Mouse (Mus musculus) c-Kit-positive CD71-negative TER-119-negative erythroid progenitor cells, embryonic 14.5 days (primary cell): ENCODE measurements at regions not wholly inside any gene's neighbourhood (a gene's known extent, or its start where the extent isn't known, plus 50 kb on each side); places are given as distances from the start of the nearest gene placed in this dataset.

Source experiments
- DNase-seq: peaks from one replicate; pipeline ENCODE4 v3.0.0-alpha.2; 2013; ENCODE audit warnings: low read depth

GRCm38 (mm10) chr5:120251697-120252401 lies 135.6 kb downstream of the Rbm19 start:
- peak; percentile 8 for DNase-seq

- DNase-seq, result peak; percentile 8
Observed at GRCm38 (mm10) chr5:120252551-120252950, 136.3 kb downstream of the Rbm19 start.

DNA sequence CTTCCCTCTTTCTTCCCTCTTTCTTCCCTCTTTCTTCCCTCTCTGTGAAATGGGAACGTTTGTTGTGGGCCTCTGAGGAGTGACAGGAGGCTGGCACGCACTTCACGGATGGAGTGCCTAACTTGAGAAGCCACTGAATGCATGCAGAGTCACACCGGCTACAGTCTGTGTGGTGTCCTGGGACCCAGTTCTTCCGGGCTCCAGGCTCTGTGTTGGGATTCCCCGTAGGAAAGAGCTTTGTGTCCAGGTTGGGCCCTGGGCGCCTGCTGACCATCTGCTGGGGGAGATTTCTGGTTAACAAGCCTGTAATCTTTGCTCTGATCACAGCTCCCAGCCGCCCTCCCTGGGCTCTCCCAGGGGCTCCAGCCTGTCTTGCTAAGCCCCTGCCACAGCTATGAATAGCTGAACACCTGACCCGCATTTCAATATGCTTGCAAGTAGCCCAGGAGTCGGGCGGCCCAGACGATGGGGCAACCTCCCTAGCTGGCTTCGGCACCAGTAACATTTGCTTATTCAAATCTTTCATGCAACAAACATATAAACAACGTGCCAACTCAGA lies 146.5 kb downstream of the Rbm19 start:
- DNase-seq, result no peak

DNA sequence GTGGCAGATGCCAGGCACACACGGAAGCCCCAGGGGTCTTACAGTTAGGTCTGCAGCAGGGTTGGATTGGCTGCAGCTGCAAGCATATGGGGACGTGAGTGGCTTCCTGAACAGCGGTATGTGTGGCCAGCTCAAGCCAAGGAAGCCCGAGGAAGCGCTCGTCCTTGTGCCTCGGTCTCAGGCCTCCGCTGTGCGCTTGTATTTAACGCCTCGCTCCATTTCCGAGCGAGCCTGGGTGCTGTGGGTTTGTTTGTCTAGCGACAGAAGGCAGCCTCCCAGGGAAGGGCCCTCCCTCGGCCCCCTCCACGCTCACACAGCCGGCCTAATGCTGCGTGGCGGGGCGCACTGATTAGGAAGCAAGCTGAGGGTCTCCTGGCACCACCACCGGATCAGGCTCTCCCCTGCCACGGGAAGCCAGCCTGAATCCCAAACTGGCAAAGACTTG lies 153.2 kb downstream of the Rbm19 start:
- no peak for DNase-seq

DNA sequence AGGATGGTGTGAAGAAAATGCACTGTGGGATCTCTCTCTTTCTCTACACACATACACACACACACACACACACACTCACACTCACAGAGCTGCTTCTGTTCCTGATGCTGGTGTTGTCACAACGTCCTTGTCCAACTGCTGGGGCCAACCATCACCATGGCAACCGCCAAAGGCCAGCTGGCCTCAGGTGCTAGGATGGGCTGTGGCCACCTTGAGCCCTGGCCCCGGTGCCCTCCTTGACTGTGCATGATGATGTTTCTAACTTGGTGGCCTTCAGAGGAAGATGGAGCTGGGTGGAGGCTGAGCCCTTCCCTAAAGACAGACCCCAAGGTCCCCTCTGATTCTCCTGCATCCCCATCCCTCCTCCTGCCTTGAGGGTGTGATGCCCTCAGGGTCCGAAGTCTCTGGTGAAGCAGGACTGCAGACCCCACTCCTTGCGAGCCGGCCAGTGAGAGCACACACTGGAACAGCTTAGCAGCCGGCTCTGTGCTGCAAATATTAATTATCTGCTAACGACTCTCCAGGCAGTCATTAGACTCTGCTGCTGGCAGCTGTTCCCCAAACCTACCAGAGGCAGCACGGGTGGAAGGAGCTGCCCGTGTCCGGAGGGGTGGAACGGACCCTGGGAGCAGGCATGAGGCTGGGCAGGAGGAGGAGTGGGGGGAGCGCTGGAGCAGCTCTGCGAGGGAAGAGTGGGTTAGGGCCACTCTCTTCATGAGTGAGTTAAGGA lies 154.8 kb downstream of the Rbm19 start:
- DNase-seq, result no peak

DNA sequence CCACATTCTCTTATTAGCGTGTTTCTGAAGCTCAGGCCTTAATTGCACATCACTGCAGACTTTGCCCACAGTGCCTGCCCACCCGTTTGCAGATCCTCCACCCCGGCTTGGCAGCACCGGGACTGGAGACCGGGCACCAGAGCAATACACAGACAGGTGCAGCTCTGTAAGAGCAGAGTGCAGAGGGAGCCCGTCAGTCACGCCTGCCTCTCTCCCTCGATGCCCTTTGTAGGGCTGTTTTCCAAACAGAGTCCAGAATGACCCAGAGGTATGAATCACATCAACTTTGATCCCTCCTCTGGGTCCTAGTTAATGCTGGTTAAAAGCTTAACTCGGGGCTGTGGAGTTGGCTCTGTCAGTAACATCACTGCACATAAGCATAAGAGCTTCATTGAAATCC lies 155.3 kb upstream of the Lhx5 start:
- DNase-seq, result no peak

DNA sequence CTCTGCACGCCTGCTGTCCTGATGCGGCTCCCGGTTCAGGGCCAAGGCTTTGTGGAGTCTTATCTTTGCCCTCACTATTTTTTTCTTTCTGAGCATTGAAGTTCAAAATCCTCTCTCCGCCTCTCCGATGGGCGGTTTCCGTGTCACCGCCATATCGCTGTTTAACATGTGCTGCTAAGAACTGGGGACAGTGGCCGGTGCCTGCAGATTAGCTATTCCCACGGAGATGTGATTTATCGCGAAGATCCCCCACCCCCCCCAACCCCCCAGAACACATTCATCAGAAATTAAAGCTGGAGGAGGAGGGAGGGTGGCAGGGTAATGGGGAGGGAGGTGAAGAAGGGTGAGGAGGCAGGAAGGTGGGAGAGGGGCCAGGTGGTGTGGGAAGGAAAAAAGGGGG lies 151.2 kb upstream of the Lhx5 start:
- no peak for DNase-seq

DNA sequence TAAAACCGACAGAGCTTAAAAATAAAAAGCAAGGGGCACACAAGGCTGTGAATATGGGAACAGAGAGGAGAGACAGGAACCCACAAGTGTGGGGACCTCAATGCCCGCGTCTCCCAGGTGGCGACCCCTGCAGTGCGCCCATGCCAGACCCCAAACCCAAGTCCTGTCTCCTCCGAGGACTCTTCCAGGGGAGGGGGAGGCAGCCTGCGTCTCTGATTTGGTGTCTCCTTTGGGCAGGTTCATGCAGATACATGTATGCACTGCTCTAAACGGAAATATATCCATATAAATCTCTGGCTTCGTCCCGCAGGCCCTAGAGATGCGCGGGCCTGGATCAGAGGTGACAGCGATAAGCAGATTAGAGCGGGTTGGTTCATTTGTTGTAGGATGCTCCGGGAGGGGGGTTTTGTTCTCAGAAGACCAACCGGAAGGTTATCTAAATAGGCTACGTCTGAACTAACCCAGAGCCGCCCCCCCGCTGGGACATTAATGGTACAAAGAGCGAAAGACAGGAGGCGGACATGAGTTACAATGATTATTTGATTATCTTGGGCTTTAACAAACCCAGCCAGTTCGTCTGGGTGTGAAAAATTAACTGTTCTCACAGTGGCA lies 150.4 kb upstream of the Lhx5 start:
- no peak for DNase-seq

- no peak for DNase-seq
Observed at GRCm38 (mm10) chr5:120281840-120282565, 149.5 kb upstream of the Lhx5 start.

DNA sequence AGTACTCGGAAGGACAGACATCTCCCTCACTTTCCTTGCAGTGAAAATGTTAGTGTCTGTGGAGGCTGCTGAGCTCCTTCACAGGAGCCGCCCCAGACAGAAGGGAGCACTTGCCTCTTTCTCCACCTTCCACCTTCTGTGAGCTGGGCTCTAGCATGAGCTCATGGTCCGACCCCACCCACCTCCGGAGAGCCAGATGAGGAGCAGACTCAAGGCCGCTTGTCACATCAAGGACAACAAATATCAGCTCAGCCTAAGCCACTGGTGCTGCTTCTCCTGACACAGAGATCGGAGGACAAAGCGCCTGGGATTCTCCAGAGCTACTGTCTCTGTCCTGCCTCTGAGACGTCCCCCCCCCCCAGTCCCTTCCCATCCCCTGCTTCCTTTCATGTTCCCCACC lies 146.9 kb upstream of the Lhx5 start:
- DNase-seq, result no peak

DNA sequence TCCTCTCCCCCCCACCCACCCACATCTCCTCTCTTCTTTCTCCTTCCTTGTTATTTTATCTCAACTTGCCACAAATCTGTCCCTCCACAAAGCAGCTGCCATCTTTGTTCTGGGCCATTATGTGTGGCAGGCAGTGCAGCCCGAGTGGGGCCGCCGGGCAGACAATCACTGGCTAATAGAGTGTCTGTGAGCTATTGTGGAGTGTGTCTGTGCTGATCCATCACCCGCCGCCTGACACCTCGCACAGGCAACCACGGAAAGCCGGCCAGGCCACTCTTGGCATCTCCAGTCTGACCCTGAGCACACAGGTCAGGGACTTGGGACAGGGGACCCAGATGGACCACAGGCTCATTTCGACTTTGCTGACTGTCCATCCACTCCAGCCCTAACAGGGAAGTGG lies 146.5 kb upstream of the Lhx5 start:
- DNase-seq, result no peak

DNA sequence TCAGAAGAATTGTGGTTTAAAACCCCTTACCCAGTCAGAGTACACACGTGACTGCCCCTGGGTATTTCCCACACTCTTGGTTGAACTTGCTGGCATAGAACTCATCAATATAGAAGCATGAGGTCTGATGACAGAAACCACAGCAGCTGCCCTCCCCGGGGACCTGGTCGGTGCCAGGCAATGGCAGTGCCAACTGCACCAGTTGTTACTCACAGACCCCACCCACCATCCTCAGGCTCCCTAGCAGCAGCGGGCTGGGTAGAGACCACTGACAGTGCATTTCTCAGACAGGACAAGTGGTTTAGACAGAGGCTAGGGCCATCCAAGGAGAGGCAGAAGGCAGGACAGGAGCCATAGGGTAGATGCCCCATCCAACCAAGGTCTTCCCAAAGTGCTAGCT lies 144.7 kb upstream of the Lhx5 start:
- no peak for DNase-seq

- DNase-seq, result no peak
Observed at GRCm38 (mm10) chr5:120288036-120288684, 143.3 kb upstream of the Lhx5 start.

- no peak for DNase-seq
Observed at GRCm38 (mm10) chr5:120294526-120295078, 136.9 kb upstream of the Lhx5 start.

DNA sequence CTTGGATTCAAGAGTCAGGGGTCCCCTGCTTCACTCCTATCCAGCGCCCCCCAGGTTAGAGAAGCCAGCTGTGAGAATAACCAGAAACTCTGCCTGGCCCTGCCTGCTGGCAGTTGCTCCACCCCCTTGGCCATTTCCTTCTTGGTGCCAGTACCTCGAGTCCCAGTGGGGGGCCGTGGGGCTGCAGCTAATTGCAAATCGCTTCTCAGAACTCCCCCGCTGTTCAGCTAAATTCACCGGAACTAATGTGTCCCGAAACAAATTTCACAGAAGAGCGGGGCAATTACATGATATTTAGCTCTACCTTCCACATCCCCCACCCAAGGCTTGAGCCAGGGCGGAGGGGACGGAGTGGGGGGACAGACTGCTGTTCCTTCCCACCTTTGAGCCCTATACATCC lies 134.3 kb upstream of the Lhx5 start:
- DNase-seq, result no peak

DNA sequence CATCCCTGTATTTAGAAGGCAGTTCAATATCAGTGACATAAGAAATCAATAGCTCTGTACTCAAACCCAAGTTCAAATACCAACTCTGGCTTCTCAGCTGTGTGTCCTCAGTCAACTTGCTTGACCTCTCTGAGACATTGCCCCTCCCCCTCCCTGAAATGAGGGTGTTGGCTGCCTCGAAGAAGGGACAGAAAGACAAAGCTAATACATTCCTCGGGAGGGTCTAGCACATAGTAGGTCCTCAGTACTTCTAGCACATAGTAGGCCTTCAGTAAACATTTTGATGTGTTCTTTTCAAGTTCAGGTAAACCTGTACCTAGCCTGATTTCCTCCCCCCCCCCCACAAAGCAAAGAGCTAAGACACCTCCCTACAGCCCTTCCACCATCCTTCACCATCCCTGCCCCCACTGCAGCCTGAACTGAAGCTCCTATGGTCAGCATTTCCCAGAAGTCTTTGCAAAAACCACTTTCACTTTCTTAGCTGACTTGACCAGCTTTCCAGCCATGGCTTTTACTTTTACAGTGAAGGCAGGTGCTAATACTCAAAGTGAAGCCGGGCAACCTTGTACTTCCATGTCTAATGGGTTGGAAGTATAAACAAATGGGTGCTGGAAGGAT lies 133.7 kb upstream of the Lhx5 start:
- DNase-seq, result no peak

DNA sequence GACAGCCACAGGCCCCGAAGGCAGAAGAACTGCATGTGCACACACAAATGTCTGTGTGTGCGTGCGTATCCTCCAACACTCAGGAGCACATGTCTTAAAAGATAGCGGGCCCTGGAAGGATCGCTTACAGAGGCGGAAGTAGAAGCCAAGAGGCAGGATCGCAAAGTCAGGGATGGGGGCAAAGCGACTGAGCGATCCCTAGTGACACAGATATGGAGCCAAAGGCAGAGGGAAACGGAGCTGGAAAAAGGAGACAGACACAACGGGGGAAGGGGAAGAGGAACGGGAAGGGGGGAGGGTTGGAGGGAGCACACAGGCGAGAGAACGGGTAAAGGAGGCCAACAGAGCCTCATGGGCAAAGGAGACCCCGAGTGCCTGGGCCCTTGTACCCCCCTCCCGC lies 129.8 kb upstream of the Lhx5 start:
- no peak for DNase-seq

- DNase-seq, result no peak
Observed at GRCm38 (mm10) chr5:120302307-120302706, 129.2 kb upstream of the Lhx5 start.

GRCm38 (mm10) chr5:120304295-120304701 lies 127.2 kb upstream of the Lhx5 start:
- no peak for DNase-seq

DNA sequence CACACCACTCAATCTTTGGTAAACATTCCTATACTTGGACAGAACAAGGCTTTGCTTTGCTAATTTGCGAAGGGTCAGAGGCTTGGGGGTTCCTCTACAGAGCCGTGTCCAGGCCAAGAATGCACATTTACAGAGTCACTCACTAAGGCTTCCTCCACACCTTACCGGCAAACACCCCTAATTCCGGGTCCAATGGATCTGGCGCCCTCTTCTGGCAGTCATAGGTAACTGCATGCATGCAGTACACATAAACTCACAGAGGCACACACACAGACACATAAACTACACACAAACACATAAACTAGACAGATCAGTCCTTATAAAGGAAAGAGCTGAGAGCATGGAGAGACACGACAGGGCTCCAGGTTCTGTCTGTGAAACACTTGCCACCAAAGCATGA lies 119.2 kb upstream of the Lhx5 start:
- DNase-seq, result no peak

DNA sequence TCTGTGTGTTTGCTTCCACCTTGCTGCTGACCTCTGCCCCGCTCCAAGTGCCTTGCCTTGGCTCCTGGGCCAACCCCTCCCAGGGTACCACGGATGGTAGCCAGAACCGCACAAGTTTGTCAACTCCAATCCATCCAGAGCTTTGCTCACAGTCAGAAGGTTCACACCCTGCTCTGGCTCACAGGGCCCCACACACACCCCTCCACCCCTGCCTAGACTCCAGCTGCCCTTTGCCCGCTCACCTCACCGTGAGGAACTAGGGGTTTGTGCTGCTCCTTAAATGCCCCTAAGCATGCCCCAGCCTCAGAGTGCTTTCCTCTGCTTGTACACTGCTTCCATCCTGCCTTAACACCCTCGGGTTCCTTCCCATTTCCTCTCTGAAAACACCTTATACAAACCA lies 117.5 kb upstream of the Lhx5 start:
- no peak for DNase-seq
